Mouse (Mus musculus): Measurements from ENCODE around the gene Wwtr1.

DNA sequence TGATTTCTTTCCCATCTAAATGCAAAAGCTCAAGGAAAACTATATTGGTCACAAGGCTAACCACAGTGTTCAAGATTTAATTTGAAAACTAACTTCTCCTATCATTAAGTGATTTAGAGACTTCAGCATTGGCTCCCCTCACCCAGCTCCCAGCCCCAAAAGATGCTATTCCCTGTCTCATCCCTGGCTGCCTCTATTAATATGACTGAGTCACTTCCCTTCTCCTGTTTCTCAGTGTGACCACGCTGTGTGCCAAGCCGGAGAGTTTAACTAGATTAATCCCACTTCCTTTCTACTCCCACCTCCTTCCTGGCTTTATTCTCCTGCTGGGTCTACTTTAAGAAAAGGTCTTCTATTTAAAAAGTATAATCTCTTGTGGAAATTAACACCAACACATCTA lies 71.0 kb downstream of the Wwtr1 start:
- no peak for TF ChIP-seq POLR2A (IDR thresholded peaks at IDR 0.05; ENCODE audit: insufficient read depth, low read depth, low read length)
- TF ChIP-seq CTCF (IDR thresholded peaks at IDR 0.05; ENCODE audit: insufficient read depth, low read depth, low read length): no peak
